Comparison of ENCODE assay signal across 7 mouse cellular contexts in the genomic region with DNA sequence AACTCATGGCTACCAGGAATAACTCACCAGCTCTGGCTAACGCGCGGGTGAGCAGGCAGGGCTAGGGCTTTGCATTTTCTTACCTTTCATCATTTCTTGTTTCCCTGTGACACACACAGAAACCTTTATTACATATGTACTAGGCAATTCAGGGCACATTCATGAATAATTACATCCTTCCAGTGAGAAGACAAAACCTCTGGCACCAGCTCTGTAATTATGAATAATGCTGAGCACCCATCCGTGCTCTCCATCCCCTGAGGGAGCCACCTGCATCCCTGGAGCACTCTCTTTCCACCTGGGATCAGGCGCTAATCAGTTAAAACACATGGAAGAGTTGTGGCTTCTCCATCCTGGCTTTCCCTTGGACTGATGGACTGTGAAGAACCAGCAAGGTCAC. TPM values are rescaled to one million over a fixed set of nuclear protein-coding genes. Genes with fewer than 3 reads are reported as not detected.
DNase-seq lines count a peak whose midpoint lies in the region; ATAC-seq and TF ChIP-seq lines count a peak whose summit lies in the region.

Gene Nme7 (plus strand): TSS at position 301 of the 400 bp plus-strand sequence.

- peaks cover 31% of the 10 kb centered on the region for H3K36me3 ChIP-seq in thymus, adult 2 months (ENCODE audit: control insufficient read depth, insufficient read depth, low read length)
- H3K36me3 ChIP-seq in embryonic facial prominence, embryonic 14.5 days (ENCODE audit: control insufficient read depth, insufficient read depth, low read length) = peaks cover 53% of the 10 kb centered on the region
- peaks cover 24% of the 10 kb centered on the region for H3K36me3 ChIP-seq in midbrain, postnatal 0 days (ENCODE audit: insufficient read depth, low read length)

- TF ChIP-seq CTCF in thymus, adult 2 months (IDR thresholded peaks at IDR 0.05; ENCODE audit: borderline replicate concordance, control insufficient read depth, extremely low read depth, insufficient read depth, low read length, poor library complexity) = no peak
- TF ChIP-seq CTCF in midbrain, postnatal 0 days (IDR thresholded peaks at IDR 0.05) = no peak

- no peaks in the 10 kb centered on the region for H3K9me3 ChIP-seq in embryonic facial prominence, embryonic 14.5 days (ENCODE audit: control insufficient read depth, low read length)
- H3K9me3 ChIP-seq in midbrain, postnatal 0 days (ENCODE audit: low read length) = no peaks in the 10 kb centered on the region

- no peak within 1 kb of the TSS for H3K4me3 ChIP-seq in thymus, adult 2 months (ENCODE audit: control insufficient read depth, insufficient read depth, low read length)
- H3K4me3 ChIP-seq in embryonic facial prominence, embryonic 14.5 days (ENCODE audit: low read depth, low read length) = no peak within 1 kb of the TSS
- no peak within 1 kb of the TSS for H3K4me3 ChIP-seq in midbrain, postnatal 0 days (ENCODE audit: low read depth, low read length)

- 97% methylated on average over 5 of the region's 5 CpGs for WGBS in thymus, adult 2 months
- WGBS in embryonic facial prominence, embryonic 14.5 days = 82% methylated on average over 5 of the region's 5 CpGs
- WGBS in midbrain, postnatal 0 days = 88% methylated on average over 5 of the region's 5 CpGs

- no peak within 1 kb of the TSS for H3K27ac ChIP-seq in thymus, adult 2 months (ENCODE audit: control insufficient read depth, insufficient read depth, low read length)
- no peak within 1 kb of the TSS for H3K27ac ChIP-seq in embryonic facial prominence, embryonic 14.5 days (replicated peaks; ENCODE audit: low read depth, low read length)
- no peak within 1 kb of the TSS for H3K27ac ChIP-seq in midbrain, postnatal 0 days (ENCODE audit: low read depth, low read length)

- no peaks in the 10 kb centered on the region for H3K27me3 ChIP-seq in thymus, adult 2 months (ENCODE audit: control insufficient read depth, insufficient read depth, low read length)
- no peaks in the 10 kb centered on the region for H3K27me3 ChIP-seq in embryonic facial prominence, embryonic 14.5 days (replicated peaks; ENCODE audit: control insufficient read depth, insufficient read depth, low read length)
- H3K27me3 ChIP-seq in midbrain, postnatal 0 days (ENCODE audit: insufficient read depth, low read length) = no peaks in the 10 kb centered on the region

- no peak for ATAC-seq in embryonic facial prominence, embryonic 14.5 days (ENCODE audit: low read depth)
- no peak for ATAC-seq in midbrain, postnatal 0 days (ENCODE audit: low FRiP score)

- no peak within 1 kb of the TSS for H3K9ac ChIP-seq in embryonic facial prominence, embryonic 14.5 days (ENCODE audit: low read depth, low read length)
- H3K9ac ChIP-seq in midbrain, postnatal 0 days (replicated peaks; ENCODE audit: low read length, poor library complexity, severe bottlenecking) = no peak within 1 kb of the TSS

- no peaks in the 10 kb centered on the region for H3K4me1 ChIP-seq in thymus, adult 2 months (replicated peaks; ENCODE audit: control insufficient read depth, insufficient read depth, low read length)
- H3K4me1 ChIP-seq in embryonic facial prominence, embryonic 14.5 days (ENCODE audit: control insufficient read depth, insufficient read depth, low read length) = peaks cover 19% of the 10 kb centered on the region
- H3K4me1 ChIP-seq in midbrain, postnatal 0 days (ENCODE audit: insufficient read depth, low read length) = peaks cover 4% of the 10 kb centered on the region; the same call in 1 of the 2 replicates

- no peak for DNase-seq in thymus, adult 2 months
- DNase-seq in thymus, postnatal 10 days (ENCODE audit: low spot score in 2 of 2) = no peak
- DNase-seq in embryonic facial prominence, embryonic 14.5 days (ENCODE audit: low spot score) = no peak
- no peak for DNase-seq in layer of hippocampus, postnatal 10 days (ENCODE audit: low spot score in 2 of 2)
- DNase-seq in midbrain, postnatal 0 days (ENCODE audit: low spot score) = no peak
- DNase-seq in yolk sac, embryonic 10.5 days (ENCODE audit: low spot score) = no peak
- DNase-seq in gastrocnemius, adult 8-10 months (ENCODE audit: low spot score in 2 of 2) = no peak

- no peak for TF ChIP-seq POLR2A in thymus, adult 2 months (IDR thresholded peaks at IDR 0.05; ENCODE audit: control insufficient read depth, extremely low read depth, insufficient read depth, low read length, poor library complexity)

- no peak within 1 kb of the TSS for H3K4me2 ChIP-seq in embryonic facial prominence, embryonic 14.5 days (ENCODE audit: low read depth, low read length)
- no peak within 1 kb of the TSS for H3K4me2 ChIP-seq in midbrain, postnatal 0 days (ENCODE audit: low read depth, low read length, poor library complexity, severe bottlenecking)

RNA-seq across cellular contexts. Expression of gene Nme7, which starts in this region (rescaled TPM):
- 10.1 and 10.7 TPM in 2 replicates for polyA plus RNA-seq in thymus, adult 2 months (2012; rRNA removed)
- 27.3 and 30.9 TPM in 2 replicates for polyA plus RNA-seq in embryonic facial prominence, embryonic 14.5 days (2014; fragmentation: Nextera tagmentation; extraction: Ambion mirVana)
- total RNA-seq in layer of hippocampus, postnatal 10 days (2021) = 10 to 100 TPM; 21.7 to 23.8 TPM
- total RNA-seq in midbrain, postnatal 0 days (2014; rRNA removed) = 17.6 and 18.5 TPM in 2 replicates
- 25.8 and 27.5 TPM in 2 replicates for polyA plus RNA-seq in midbrain, postnatal 0 days (2015; fragmentation: Nextera tagmentation; extraction: Ambion mirVana)
- 1 to 10 TPM; 1.2 to 3.5 (median 2.2) TPM for total RNA-seq in gastrocnemius, adult 8-10 months (2022)
